Mouse (Mus musculus): ENCODE data around the gene Plcb4.

DNA sequence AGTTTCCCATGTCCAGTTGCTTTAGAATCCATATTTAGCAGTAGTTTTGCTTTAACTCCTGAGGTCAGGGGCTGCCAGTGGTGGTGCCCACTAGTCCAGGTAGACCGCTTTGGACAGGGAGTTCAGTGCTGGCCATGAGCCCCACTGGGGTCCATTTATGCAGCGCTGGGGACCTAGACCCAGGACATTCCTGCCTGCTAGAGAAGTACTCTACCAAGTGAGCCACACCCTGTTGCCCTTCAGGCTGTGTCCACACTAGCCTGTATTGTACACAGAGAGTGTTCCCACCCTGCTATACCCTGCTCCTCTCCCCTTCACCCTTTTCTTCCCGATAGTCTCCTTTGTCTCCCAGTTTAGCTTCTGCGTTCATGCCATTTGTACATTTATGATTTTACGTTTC is 28.8 kb downstream of the Plcb4 start:
- TF ChIP-seq EP300 (IDR thresholded peaks at IDR 0.05) (no peak), CTCF (IDR thresholded peaks at IDR 0.05) (no peak)

All from lung, postnatal 0 days (tissue).